Mouse (Mus musculus) B cell, adult 62 days (primary cell): ENCODE measurements around the gene Snapc2. TPM values are rescaled to one million over a fixed set of nuclear protein-coding genes. Genes with fewer than 3 reads are reported as not detected.

Experiments used
- total RNA-seq: library from RNA; stranded (reverse); gene quantifications from 4 replicates; pipeline ENCODE4 v1.2.4, GENCODE M21; 2023

Snapc2 gene
- total RNA-seq, result 11.2 to 14.0 TPM (median 12.3 TPM) in 4 replicates

DNA sequence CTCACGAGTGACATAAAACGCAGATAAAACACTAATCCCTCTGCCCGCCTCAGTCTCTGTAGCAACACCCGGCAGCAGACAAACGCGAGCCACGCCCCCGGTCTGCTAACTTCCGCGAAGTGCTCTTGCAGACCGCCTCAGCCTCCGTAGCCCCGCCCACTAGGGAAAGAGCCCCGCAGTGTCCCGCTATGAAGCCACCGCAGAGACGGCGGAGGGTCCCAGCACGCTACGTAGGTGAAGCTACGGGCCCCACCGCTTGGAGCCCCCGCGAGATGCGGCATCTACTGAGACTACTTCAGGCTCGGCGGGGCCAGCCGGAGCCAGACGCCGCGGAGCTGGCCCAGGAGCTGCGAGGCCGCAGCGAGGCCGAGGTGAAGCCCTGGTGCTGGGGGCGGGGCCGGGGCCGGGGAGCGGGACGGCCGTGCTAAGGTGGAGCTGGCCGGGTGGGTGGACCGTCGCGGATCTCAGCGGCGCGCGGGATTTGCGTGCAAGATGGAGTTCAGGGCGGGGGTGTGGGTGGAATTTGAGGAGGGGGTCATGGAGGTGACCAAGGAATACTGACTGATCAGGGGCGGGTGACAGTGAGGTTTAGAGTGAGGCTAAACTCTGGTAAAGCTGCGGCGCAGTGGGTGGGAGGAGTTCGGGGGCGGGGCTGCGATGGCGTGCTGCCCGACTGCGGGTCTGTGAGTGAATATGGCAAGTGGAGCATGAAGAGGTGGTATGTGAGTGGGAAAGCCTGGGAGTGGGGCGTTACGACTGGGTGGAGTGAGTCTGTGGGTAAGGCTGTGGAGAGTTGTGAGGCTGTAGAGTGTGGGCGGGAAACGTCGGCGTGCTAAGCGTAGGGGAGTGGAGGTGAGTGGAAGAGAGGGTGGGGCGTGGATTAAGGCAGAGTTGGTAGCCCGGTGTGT is at the start of gene Snapc2:
Snapc2 (plus strand) TSS at position 147 of the 908 bp plus-strand sequence.

DNA sequence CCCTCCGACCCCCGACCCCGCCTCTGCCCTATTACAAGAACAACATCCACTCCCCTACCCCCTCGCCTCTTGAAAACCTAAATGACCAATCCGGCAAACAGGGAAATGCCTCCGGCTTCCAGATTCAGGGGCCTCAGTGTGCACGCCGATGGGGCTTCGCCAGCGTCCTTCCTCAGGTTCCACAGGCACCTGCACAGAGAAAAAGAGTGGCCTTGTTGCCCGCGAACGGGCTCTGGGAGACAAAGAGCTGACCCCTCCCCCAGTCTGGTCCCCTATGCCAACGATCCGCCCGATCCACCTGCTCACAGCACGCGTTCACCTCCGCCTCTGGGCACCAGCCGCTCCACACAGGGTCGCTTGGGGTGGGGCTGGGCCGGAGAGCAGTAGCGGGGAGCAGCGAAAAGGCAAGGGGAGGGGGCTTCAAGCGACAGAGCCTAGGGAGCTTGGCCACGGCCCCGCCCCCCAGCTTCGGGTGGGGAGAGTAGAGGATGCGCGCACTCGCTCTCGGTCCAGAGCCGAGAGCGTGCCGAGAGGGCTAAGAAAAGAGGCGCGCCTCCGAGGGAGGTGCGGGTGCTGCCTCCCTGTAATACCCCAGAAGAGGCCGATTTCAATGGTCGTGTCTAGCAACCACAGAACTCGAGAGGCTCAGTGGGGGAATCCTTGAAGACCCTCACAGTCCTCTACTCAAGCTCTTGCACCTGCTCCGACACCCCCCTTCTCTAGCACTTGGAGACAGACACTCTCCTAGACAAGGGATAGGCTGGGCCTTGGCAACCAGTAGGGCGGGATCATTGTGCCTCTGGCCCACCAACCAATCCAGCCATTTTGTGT is 35.9 kb upstream of the Snapc2 start, which contains the start of gene Prr36:
Prr36 (minus strand) TSS at position 669 of the 831 bp plus-strand sequence.

DNA sequence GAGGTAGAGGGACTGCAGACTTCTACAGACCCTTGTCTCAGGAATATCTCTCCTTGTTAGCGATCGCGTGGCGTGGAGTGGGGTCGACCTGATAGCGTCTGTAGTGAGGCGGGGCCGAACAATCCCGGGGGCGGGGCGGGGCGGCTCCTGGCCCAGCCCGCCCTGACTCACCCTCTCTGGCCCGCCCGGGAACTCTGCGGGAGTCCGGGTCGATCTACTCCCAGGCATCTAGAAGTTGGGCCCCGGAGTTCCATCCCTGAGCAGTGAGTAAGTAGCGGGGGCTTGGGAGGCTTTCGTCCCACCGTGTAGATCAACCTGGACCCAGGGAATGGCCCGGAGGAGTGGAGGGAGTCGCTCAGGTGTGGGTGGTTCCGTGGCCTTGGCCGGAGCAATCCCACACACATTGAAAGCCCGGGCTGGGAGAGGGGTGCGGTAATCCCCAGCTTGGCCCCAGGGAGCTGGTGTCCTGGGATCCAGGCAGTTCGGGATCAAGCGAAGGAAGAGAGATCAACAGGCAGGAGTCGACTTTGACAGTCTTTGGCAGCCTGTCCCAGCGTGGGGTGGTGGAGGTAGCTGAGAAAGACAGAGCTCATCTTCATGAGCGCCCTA is 26.0 kb upstream of the Snapc2 start, which contains the start of gene Lrrc8e:
Lrrc8e (plus strand) TSS at position 89 of the 609 bp plus-strand sequence.

DNA sequence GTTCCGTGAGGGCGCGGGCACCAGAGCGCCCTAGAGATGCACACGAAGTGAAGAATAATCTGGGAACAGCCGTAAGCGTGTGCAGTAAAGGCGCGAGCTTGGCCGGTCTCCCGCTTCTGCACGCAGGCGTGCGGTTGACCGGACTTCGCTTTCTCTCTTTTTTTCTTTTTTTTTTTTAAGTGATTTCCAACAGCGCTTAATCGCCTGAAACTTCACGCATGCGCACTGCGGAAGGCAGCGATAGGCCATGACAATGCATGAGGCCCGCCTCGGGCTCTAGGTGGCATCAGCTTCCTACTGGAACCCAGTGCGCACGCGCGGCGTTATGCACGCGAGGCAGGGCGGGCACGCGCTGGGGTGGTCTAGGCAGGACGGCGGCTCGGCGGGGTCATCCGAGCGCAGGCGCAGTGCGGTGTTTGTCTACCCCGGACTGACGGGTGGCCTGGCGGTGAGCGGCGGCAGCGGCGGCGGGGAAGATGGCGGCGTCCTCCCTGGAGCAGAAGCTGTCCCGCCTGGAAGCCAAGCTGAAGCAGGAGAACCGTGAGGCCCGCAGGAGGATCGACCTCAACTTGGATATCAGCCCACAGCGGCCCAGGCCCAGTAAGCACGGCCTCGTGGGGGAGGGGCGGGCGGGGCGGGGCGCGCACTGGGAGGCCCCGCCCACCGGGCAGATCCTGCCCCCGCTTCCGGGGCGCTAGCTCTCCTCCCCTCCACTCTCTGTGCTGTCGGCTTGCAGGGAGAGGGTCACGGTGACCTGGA is 14.3 kb upstream of the Snapc2 start, which contains the start of the genes Map2k7 and Gm49320:
Map2k7 (plus strand) TSS at position 307 of the 759 bp plus-strand sequence.
Gm49320 (plus strand) TSS at position 432 of the 759 bp plus-strand sequence.

GRCm38 (mm10) chr8:4247951-4248540 is 4.8 kb upstream of the Snapc2 start, which contains the start of gene Tgfbr3l:
TSS of gene Tgfbr3l (plus strand) at chr8:4248214.

GRCm38 (mm10) chr8:4259125-4259804 is 6.4 kb downstream of the Snapc2 start, which contains the start of gene Ctxn1:
TSS of gene Ctxn1 (minus strand) at chr8:4259274.

DNA sequence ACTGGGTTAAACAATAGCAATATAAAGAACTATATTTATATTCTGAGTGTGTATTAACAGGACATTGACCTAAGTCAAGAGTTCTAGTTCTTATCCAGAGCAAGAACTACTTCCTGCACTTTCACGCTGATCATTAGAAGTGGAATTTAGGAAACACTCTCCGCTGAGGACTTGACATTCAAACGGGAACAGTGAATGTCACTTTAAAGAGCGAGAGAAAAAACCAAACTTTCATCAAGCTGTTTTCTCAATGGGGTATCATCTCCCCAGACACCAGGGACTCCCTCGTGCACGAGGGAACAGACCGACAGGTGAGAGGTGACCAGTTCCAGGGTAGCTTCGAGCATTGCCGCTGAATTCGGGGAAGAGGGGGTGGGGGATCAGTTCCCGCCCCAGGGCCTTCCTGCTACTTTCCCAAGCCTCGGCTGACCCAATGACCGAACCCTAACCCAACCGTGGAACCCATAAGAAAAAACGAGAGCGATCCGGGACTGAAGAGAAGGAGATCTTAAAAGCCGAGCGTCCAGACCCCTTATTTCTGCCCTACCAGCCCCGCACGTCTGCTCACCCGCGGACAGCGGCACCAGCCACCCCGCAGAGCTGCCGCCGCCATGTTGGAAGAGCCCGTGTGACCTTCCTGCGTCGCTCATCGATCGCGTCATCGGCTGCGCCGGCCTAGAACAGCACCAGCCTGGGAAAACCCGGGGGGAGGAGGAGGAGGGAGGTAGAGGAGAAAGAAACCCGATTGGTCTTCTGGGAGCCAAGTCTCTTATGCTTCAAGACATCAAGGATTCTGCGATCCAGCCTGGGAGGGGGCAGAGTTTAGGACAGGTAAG is 22.6 kb downstream of the Snapc2 start, which contains the start of gene Timm44:
Timm44 (minus strand) TSS at position 639 of the 836 bp plus-strand sequence.

Other genes with a start within 250 kb of the Snapc2 start
- not detected in 4 replicates for gene Cd209f, start 147.2 kb upstream of the Snapc2 start, total RNA-seq
- gene Cd209g, start 119.0 kb upstream of the Snapc2 start, total RNA-seq, result not detected in 4 replicates
- gene Evi5l, start 86.5 kb upstream of the Snapc2 start, total RNA-seq, result 25.1 to 32.3 TPM (median 28.3 TPM) in 4 replicates
- gene Prr36, start 35.6 kb upstream of the Snapc2 start, total RNA-seq, result 0.15 TPM in 1 of 4 replicates, not detected in the others
- not detected in 4 replicates for gene Lrrc8e, start 26.3 kb upstream of the Snapc2 start, total RNA-seq
- gene Map2k7, start 14.3 kb upstream of the Snapc2 start, total RNA-seq, result 107 to 134 TPM (median 112 TPM) in 4 replicates
- not detected in 4 replicates for gene Gm49320, start 14.2 kb upstream of the Snapc2 start, total RNA-seq
- gene Tgfbr3l, start 4.9 kb upstream of the Snapc2 start, total RNA-seq, result 14.9 to 23.4 TPM (median 21.3 TPM) in 4 replicates
- 0.83 to 0.95 TPM (median 0.94 TPM) in 3 of 4 replicates, not detected in the other for gene Ctxn1, start 6.2 kb downstream of the Snapc2 start, total RNA-seq
- gene Timm44, start 22.8 kb downstream of the Snapc2 start, total RNA-seq, result 73.9 to 80.0 TPM (median 77.2 TPM) in 4 replicates
- 11.0 to 17.8 TPM (median 14.6 TPM) in 4 replicates for gene Ccl25, start 72.1 kb downstream of the Snapc2 start, total RNA-seq
- 84.4 to 105 TPM (median 96.3 TPM) in 4 replicates for gene Elavl1, start 72.3 kb downstream of the Snapc2 start, total RNA-seq
- 35.2 to 41.4 TPM (median 38.9 TPM) in 4 replicates for gene Cers4, start 239.9 kb downstream of the Snapc2 start, total RNA-seq